Comparison of ENCODE assay signal across 8 mouse cellular contexts in the genomic region with DNA sequence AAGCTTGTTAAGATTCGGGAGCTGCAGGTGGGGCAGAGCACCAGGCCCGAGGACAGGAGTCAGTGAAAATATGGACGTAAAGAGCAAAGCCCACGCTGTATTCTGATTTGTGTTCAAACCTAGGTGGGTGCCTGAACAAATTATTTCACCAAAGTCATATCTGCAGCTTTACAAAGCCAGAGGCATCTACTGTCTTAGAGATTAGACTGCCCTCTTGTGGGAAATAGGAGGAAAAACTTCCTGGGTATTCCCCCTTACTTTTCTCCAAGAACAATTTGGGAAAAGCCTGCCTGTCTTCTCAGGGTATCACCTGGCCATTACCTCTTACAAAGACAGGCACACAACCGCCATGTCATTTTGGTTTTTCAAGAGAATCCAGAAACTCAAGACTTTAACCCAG. TPM values are rescaled to one million over a fixed set of nuclear protein-coding genes. Genes with fewer than 3 reads are reported as not detected.
DNase-seq lines count a peak whose midpoint lies in the region; ATAC-seq lines count a peak whose summit lies in the region.
"Had no signal": no experiment of that assay in that cellular context is flagged by ENCODE, and none has a peak within 500 bp of the region (broad histone marks: within the 10 kb centered on the region; RNA-seq: fewer than 3 reads in every experiment).

No protein-coding gene starts in this region.

- no peak overlapping the region for H3K4me2 ChIP-seq in intestine, embryonic 15.5 days (replicated peaks)
- H3K4me2 ChIP-seq in intestine, embryonic 16.5 days (ENCODE audit: low read depth, low read length) = no peak overlapping the region

- no peaks in the 10 kb centered on the region for H3K4me1 ChIP-seq in intestine, embryonic 15.5 days (replicated peaks)
- no peaks in the 10 kb centered on the region for H3K4me1 ChIP-seq in intestine, embryonic 16.5 days (ENCODE audit: control insufficient read depth, insufficient read depth, low read length)

- H3K9ac ChIP-seq in intestine, embryonic 15.5 days = no peak overlapping the region
- no peak overlapping the region for H3K9ac ChIP-seq in intestine, embryonic 16.5 days (ENCODE audit: low read depth, low read length)

- H3K27ac ChIP-seq in intestine, embryonic 15.5 days = no peak overlapping the region
- H3K27ac ChIP-seq in intestine, embryonic 16.5 days (ENCODE audit: low read length) = no peak overlapping the region

- no peak overlapping the region for H3K4me3 ChIP-seq in intestine, embryonic 15.5 days (replicated peaks)
- H3K4me3 ChIP-seq in intestine, embryonic 16.5 days (ENCODE audit: low read length) = no peak overlapping the region

- 48% methylated on average over 5 of the region's 5 CpGs for WGBS in intestine, embryonic 15.5 days
- WGBS in intestine, embryonic 16.5 days = 48% methylated on average over 5 of the region's 5 CpGs

- DNase-seq in A20 (ENCODE audit: low read depth, low spot score) (peak; percentile 47), MEL-GATA-1-ER (ENCODE audit: extremely low read depth, low read depth) (peak; percentile 21)
- peak; percentile 35 for DNase-seq in forelimb bud, embryonic 11.5 days (ENCODE audit: low read depth, low spot score)
- no peak for DNase-seq in right cerebral cortex, adult 2 months (ENCODE audit: low spot score in 2 of 2)
- DNase-seq in lung, postnatal 25 days (ENCODE audit: low spot score) = no peak
- DNase-seq: thymus, adult 2 months had no signal

- no peaks in the 10 kb centered on the region for H3K27me3 ChIP-seq in intestine, embryonic 15.5 days (replicated peaks)
- H3K27me3 ChIP-seq in intestine, embryonic 16.5 days (replicated peaks; ENCODE audit: control insufficient read depth, insufficient read depth, low read length) = no peaks in the 10 kb centered on the region

- H3K9me3 ChIP-seq in intestine, embryonic 15.5 days = no peaks in the 10 kb centered on the region
- no peaks in the 10 kb centered on the region for H3K9me3 ChIP-seq in intestine, embryonic 16.5 days (ENCODE audit: control insufficient read depth, low read length)

- H3K36me3 ChIP-seq in intestine, embryonic 15.5 days = no peaks in the 10 kb centered on the region
- H3K36me3 ChIP-seq in intestine, embryonic 16.5 days (ENCODE audit: control insufficient read depth, insufficient read depth, low read length) = no peaks in the 10 kb centered on the region

- ATAC-seq in intestine, embryonic 15.5 days = 0 out of 2 replicates have a peak, but pooled peaks have one; percentile 31
- ATAC-seq in intestine, embryonic 16.5 days = no peak

RNA-seq across cellular contexts. Expression of gene Saxo1, which starts 12.5 kb away (rescaled TPM):
- polyA plus RNA-seq in intestine, embryonic 15.5 days (2015; fragmentation: Nextera tagmentation; extraction: Ambion mirVana) = not detected in 2 replicates
- polyA plus RNA-seq in intestine, embryonic 16.5 days (2015; fragmentation: Nextera tagmentation; extraction: Ambion mirVana) = 0.07 TPM in 1 of 2 replicates, not detected in the other

RNA-seq across cellular contexts. Expression of gene Rraga, which starts 29.9 kb away (rescaled TPM):
- polyA plus RNA-seq in intestine, embryonic 15.5 days (2015; fragmentation: Nextera tagmentation; extraction: Ambion mirVana) = 64.0 and 69.8 TPM in 2 replicates
- polyA plus RNA-seq in intestine, embryonic 16.5 days (2015; fragmentation: Nextera tagmentation; extraction: Ambion mirVana) = 78.3 and 81.4 TPM in 2 replicates

Comparison
In these comparisons a context has a peak if more than half of its experiments do, and no peak if none do; other contexts are left out.
1. DNase-seq: peak in A20 (single experiment), MEL-GATA-1-ER (single experiment) and forelimb bud, embryonic 11.5 days (single experiment); none in right cerebral cortex, adult 2 months (0 of 2) and lung, postnatal 25 days (single experiment).